ENCODE assay signal across 30 mouse cellular contexts in genomic region chr1:185117711-185118110, GRCm38 (mm10).
DNase-seq lines count a peak whose midpoint lies in the region; ATAC-seq and TF ChIP-seq lines count a peak whose summit lies in the region.
"Had no signal": no experiment of that assay in that cellular context is flagged by ENCODE, and none has a peak within 500 bp of the region (broad histone marks: within the 10 kb centered on the region; RNA-seq: fewer than 3 reads in every experiment).

No protein-coding gene starts in this region.

- 52% methylated on average over 5 of the region's 5 CpGs for WGBS in heart, embryonic 11.5 days (ENCODE audit: insufficient replicate concordance)
- 34% methylated on average over 5 of the region's 5 CpGs for WGBS in midbrain, postnatal 0 days
- 45% methylated on average over 5 of the region's 5 CpGs for WGBS in midbrain, embryonic 15.5 days

- no peaks in the 10 kb centered on the region for H3K36me3 ChIP-seq in heart, embryonic 11.5 days (ENCODE audit: control insufficient read depth, insufficient read depth, low read length)
- H3K36me3 ChIP-seq in midbrain, postnatal 0 days (ENCODE audit: insufficient read depth, low read length), result no peaks in the 10 kb centered on the region
- H3K36me3 ChIP-seq in midbrain, embryonic 15.5 days (replicated peaks), result no peaks in the 10 kb centered on the region
- H3K36me3 ChIP-seq: embryonic facial prominence, embryonic 10.5 days; embryonic facial prominence, embryonic 13.5 days; forebrain, embryonic 12.5 days; G1E; heart, embryonic 12.5 days; heart, embryonic 15.5 days; hindbrain, embryonic 10.5 days; hindbrain, embryonic 13.5 days had no signal

- no peak overlapping the region for H3K9ac ChIP-seq in heart, embryonic 11.5 days (ENCODE audit: low read depth, low read length)
- H3K9ac ChIP-seq in midbrain, postnatal 0 days (replicated peaks; ENCODE audit: low read length, poor library complexity, severe bottlenecking), result no peak overlapping the region
- H3K9ac ChIP-seq in midbrain, embryonic 15.5 days, result no peak overlapping the region
- H3K9ac ChIP-seq: embryonic facial prominence, embryonic 13.5 days; forebrain, embryonic 12.5 days; heart, embryonic 12.5 days; heart, embryonic 15.5 days; hindbrain, embryonic 13.5 days had no signal

- peak; percentile 15 to 18 for DNase-seq in cerebellum, postnatal 10 days
- peak; percentile 31 for DNase-seq in heart, adult 11 months
- DNase-seq in midbrain, postnatal 0 days (ENCODE audit: low spot score), result peak; percentile 51
- DNase-seq in right cerebral cortex, postnatal 36 days (ENCODE audit: low spot score in 2 of 2), result no peak
- DNase-seq: adrenal gland, adult 2 months; adrenal gland, postnatal 14 days; cerebellum, adult 11 months; cerebellum, adult 2 months; cerebellum, adult 9-11 months; cerebellum, postnatal 36 days; embryo, embryonic 11 days; gastrocnemius, postnatal 10 days; gastrocnemius, postnatal 36 days; heart, postnatal 10 days; heart, postnatal 36 days had no signal

- TF ChIP-seq CTCF in midbrain, postnatal 0 days (IDR thresholded peaks at IDR 0.05), result no peak

- no peak for ATAC-seq in cerebellum, adult (ENCODE audit: insufficient number of reproducible peaks, low FRiP score, low TSS enrichment)
- ATAC-seq in heart, embryonic 11.5 days (replicated peaks; ENCODE audit: insufficient number of reproducible peaks, low FRiP score, low TSS enrichment), result no peak
- ATAC-seq in midbrain, postnatal 0 days (ENCODE audit: low FRiP score), result no peak
- no peak for ATAC-seq in midbrain, embryonic 15.5 days (replicated peaks)
- ATAC-seq: intestine, postnatal 0 days; Patski had no signal

- no peaks in the 10 kb centered on the region for H3K4me1 ChIP-seq in heart, embryonic 11.5 days (ENCODE audit: control insufficient read depth, insufficient read depth, low read length)
- no peaks in the 10 kb centered on the region for H3K4me1 ChIP-seq in midbrain, postnatal 0 days (ENCODE audit: insufficient read depth, low read length)
- H3K4me1 ChIP-seq in midbrain, embryonic 15.5 days, result no peaks in the 10 kb centered on the region
- H3K4me1 ChIP-seq: embryonic facial prominence, embryonic 10.5 days; forebrain, embryonic 12.5 days; heart, embryonic 15.5 days; hindbrain, embryonic 10.5 days; hindbrain, embryonic 13.5 days had no signal

- H3K9me3 ChIP-seq in heart, embryonic 11.5 days (replicated peaks; ENCODE audit: control insufficient read depth, low read length), result no peaks in the 10 kb centered on the region
- no peaks in the 10 kb centered on the region for H3K9me3 ChIP-seq in midbrain, postnatal 0 days (ENCODE audit: low read length)
- H3K9me3 ChIP-seq in midbrain, embryonic 15.5 days, result no peaks in the 10 kb centered on the region
- H3K9me3 ChIP-seq: embryonic facial prominence, embryonic 10.5 days; embryonic facial prominence, embryonic 13.5 days; forebrain, embryonic 12.5 days; G1E; heart, embryonic 12.5 days; heart, embryonic 15.5 days; hindbrain, embryonic 10.5 days; hindbrain, embryonic 13.5 days had no signal

- no peak overlapping the region for H3K4me2 ChIP-seq in heart, embryonic 11.5 days
- no peak overlapping the region for H3K4me2 ChIP-seq in midbrain, postnatal 0 days (ENCODE audit: low read depth, low read length, poor library complexity, severe bottlenecking)
- no peak overlapping the region for H3K4me2 ChIP-seq in midbrain, embryonic 15.5 days
- H3K4me2 ChIP-seq: embryonic facial prominence, embryonic 13.5 days; forebrain, embryonic 12.5 days; heart, embryonic 12.5 days; heart, embryonic 15.5 days; hindbrain, embryonic 13.5 days had no signal

- no peaks in the 10 kb centered on the region for H3K27me3 ChIP-seq in heart, embryonic 11.5 days (ENCODE audit: control insufficient read depth, insufficient read depth, low read length)
- no peaks in the 10 kb centered on the region for H3K27me3 ChIP-seq in midbrain, postnatal 0 days (ENCODE audit: insufficient read depth, low read length)
- H3K27me3 ChIP-seq in midbrain, embryonic 15.5 days (replicated peaks), result no peaks in the 10 kb centered on the region
- H3K27me3 ChIP-seq: CH12.LX; embryonic facial prominence, embryonic 13.5 days; forebrain, embryonic 12.5 days; heart, embryonic 12.5 days; heart, embryonic 15.5 days; hindbrain, embryonic 13.5 days had no signal

- no peak overlapping the region for H3K4me3 ChIP-seq in heart, embryonic 11.5 days (ENCODE audit: low read depth, low read length)
- no peak overlapping the region for H3K4me3 ChIP-seq in midbrain, postnatal 0 days (ENCODE audit: low read depth, low read length)
- H3K4me3 ChIP-seq in midbrain, embryonic 15.5 days, result no peak overlapping the region
- H3K4me3 ChIP-seq: embryonic facial prominence, embryonic 10.5 days; embryonic facial prominence, embryonic 13.5 days; erythroblast, embryonic 14.5 days; forebrain, embryonic 12.5 days; heart, embryonic 12.5 days; heart, embryonic 15.5 days; hindbrain, embryonic 10.5 days; hindbrain, embryonic 13.5 days had no signal

- H3K27ac ChIP-seq in heart, embryonic 11.5 days (ENCODE audit: low read depth, low read length), result no peak overlapping the region
- H3K27ac ChIP-seq in midbrain, postnatal 0 days (ENCODE audit: low read depth, low read length), result no peak overlapping the region
- H3K27ac ChIP-seq in midbrain, embryonic 15.5 days, result no peak overlapping the region
- H3K27ac ChIP-seq: embryonic facial prominence, embryonic 10.5 days; embryonic facial prominence, embryonic 13.5 days; forebrain, embryonic 12.5 days; heart, embryonic 15.5 days; hindbrain, embryonic 10.5 days; hindbrain, embryonic 13.5 days had no signal

Comparison
In these comparisons a context has a peak if more than half of its experiments do, and no peak if none do; other contexts are left out.
1. DNase-seq: peak in cerebellum, postnatal 10 days (2 of 2), heart, adult 11 months (single experiment) and midbrain, postnatal 0 days (single experiment); none in right cerebral cortex, postnatal 36 days (0 of 2).